Mouse (Mus musculus): ENCODE measurements around the gene Trub2. TPM values are rescaled to one million over a fixed set of nuclear protein-coding genes. Genes with fewer than 3 reads are reported as not detected.

The Trub2 gene
- polyA plus RNA-seq (2016; fragmentation: Nextera tagmentation; extraction: Ambion mirVana): 33.5 and 43.1 TPM in 2 replicates

DNA sequence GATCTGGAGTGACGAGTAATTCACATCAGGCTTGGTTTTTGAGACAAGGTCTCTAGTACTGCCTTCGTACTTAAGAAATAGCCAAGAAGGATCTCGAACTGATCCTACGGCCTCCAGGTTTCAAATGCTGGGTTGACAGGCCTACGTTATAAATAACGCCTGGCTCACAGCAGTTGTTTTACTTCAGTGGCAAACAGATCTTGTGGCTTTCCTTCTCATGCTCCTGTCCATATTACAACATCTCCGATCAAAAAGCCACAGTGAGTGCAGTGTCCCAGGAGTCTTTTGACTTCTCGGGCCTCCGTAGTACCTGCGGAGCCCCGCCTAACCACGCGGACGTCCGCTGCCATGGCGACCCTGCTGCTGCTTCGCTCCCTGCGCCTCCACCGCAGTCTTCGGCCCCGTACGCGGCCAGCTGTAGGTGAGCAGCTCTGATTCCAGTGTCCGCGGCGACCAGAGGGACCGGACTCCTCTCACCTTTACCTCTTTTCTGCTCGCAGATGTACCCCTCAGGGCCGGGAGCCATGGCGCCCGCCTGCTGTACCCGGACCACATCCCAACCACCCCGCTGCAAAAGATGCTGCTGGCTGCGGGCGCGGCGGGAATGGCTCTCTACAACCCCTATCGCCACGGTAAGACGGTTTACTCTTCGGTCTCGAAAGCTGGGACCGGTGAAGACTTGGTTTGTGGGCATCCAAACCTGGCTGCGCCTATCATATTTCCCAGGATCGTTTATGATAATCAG is at the start of gene Trub2:
TSS of gene Trub2 (minus strand) at position 566 of the 745 bp plus-strand sequence.
- peaks cover 66% of the 10 kb centered on the region for H3K36me3 ChIP-seq
- H3K27me3 ChIP-seq (ENCODE audit: insufficient read depth, poor library complexity, severe bottlenecking): no peaks in the 10 kb centered on the region
- peak within 1 kb of the TSS; percentile 81 for H3K4me3 ChIP-seq
- H3K27ac ChIP-seq: peak within 1 kb of the TSS; percentile 86
- no peaks in the 10 kb centered on the region for H3K9me3 ChIP-seq
- WGBS: under 1% methylated on average over 45 of the region's 45 CpGs
- peaks cover 15% of the 10 kb centered on the region; the same call in 1 of the 2 replicates for H3K4me1 ChIP-seq
- DNase-seq (ENCODE audit: low spot score): peak; percentile 93

- H3K4me3 ChIP-seq: no peak overlapping the region
- peaks cover 11% of the 10 kb centered on the region for H3K4me1 ChIP-seq
- H3K9me3 ChIP-seq: no peaks in the 10 kb centered on the region
- 60% methylated on average over 2 of the region's 2 CpGs for WGBS
- no peaks in the 10 kb centered on the region for H3K27me3 ChIP-seq (ENCODE audit: insufficient read depth, poor library complexity, severe bottlenecking)
- peaks cover 48% of the 10 kb centered on the region for H3K36me3 ChIP-seq
- no peak overlapping the region for H3K27ac ChIP-seq
- no peak for DNase-seq (ENCODE audit: low spot score)
These were observed 47.1 kb upstream of the Trub2 start for GRCm38 (mm10) chr2:29835391-29835899.

DNA sequence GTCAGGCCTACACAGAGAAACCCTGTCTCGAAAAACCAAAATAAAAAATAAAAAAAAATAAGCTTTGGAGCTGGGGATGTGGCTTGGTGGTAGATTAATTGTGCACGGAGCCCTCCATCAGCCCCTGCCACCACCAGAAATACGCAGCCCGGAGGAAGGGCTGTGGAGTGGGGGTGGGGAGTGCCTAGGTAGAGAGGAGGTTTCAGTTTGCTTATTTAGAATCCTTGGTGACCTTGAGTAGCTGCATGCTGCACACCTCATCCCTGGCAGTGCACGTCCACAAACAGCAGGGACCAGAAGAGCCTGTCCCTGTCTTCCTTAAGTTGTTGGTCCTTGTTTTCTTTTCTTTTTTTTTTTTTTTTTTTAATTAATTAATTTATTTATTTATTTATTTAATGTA is 45.5 kb upstream of the Trub2 start:
- no peaks in the 10 kb centered on the region for H3K9me3 ChIP-seq
- no peaks in the 10 kb centered on the region for H3K4me1 ChIP-seq
- no peak for DNase-seq (ENCODE audit: low spot score)
- 89% methylated on average over 5 of the region's 5 CpGs for WGBS
- peaks cover 45% of the 10 kb centered on the region for H3K36me3 ChIP-seq
- no peak overlapping the region for H3K27ac ChIP-seq
- H3K27me3 ChIP-seq (ENCODE audit: insufficient read depth, poor library complexity, severe bottlenecking): no peaks in the 10 kb centered on the region
- H3K4me3 ChIP-seq: no peak overlapping the region

DNA sequence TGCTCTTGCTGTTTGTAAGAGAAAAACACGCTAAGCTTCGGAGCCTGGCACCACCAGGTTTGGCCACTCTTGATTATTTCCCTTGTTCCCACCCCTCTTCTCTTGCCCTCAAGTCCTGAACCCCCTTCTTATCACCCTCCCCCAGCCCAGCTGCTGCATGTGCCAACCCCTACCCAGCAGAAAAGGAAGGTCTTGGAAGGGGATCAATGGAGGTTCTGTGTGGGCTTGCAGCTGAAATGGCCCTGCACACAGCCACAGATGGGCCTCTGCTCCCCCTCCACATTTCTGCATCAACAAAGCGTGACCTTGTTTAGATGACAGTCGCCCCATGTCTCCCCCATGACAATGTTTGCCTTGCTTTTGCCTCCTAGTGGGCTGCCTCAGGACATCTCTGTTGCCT is 42.8 kb upstream of the Trub2 start:
- H3K4me3 ChIP-seq: no peak overlapping the region
- H3K9me3 ChIP-seq: no peaks in the 10 kb centered on the region
- H3K36me3 ChIP-seq: peaks cover 35% of the 10 kb centered on the region
- no peak overlapping the region for H3K27ac ChIP-seq
- 89% methylated on average over 4 of the region's 4 CpGs for WGBS
- DNase-seq (ENCODE audit: low spot score): no peak
- H3K27me3 ChIP-seq (ENCODE audit: insufficient read depth, poor library complexity, severe bottlenecking): no peaks in the 10 kb centered on the region
- peaks cover 11% of the 10 kb centered on the region for H3K4me1 ChIP-seq

GRCm38 (mm10) chr2:29827709-29828024 is 39.4 kb upstream of the Trub2 start:
- H3K27me3 ChIP-seq (ENCODE audit: insufficient read depth, poor library complexity, severe bottlenecking): no peaks in the 10 kb centered on the region
- H3K4me3 ChIP-seq: peak overlapping the region; percentile 96
- H3K36me3 ChIP-seq: peaks cover 7% of the 10 kb centered on the region; the same call in 1 of the 2 replicates
- DNase-seq (ENCODE audit: low spot score): no peak
- H3K4me1 ChIP-seq: peaks cover 11% of the 10 kb centered on the region
- H3K27ac ChIP-seq: peak overlapping the region; percentile 89
- 3% methylated on average over 12 of the region's 12 CpGs for WGBS
- no peaks in the 10 kb centered on the region for H3K9me3 ChIP-seq

GRCm38 (mm10) chr2:29826926-29827708 is 38.8 kb upstream of the Trub2 start:
- Histone ChIP-seq H3K27ac (peak overlapping the region; percentile 89), H3K36me3 (0 out of 2 replicates have a peak, but pooled peaks cover 4% of the 10 kb centered on the region), H3K27me3 (ENCODE audit: insufficient read depth, poor library complexity, severe bottlenecking) (no peaks in the 10 kb centered on the region), H3K4me1 (peaks cover 11% of the 10 kb centered on the region), H3K9me3 (no peaks in the 10 kb centered on the region), H3K4me3 (peak overlapping the region; percentile 96)
- DNase-seq (ENCODE audit: low spot score): peak; percentile 98
- under 1% methylated on average over 48 of the region's 48 CpGs for WGBS

GRCm38 (mm10) chr2:29826318-29826925 is 38.1 kb upstream of the Trub2 start:
- H3K27ac ChIP-seq: peak overlapping the region; percentile 89
- H3K4me3 ChIP-seq: peak overlapping the region; percentile 96
- H3K9me3 ChIP-seq: no peaks in the 10 kb centered on the region
- 19% methylated on average over 11 of the region's 11 CpGs for WGBS
- H3K27me3 ChIP-seq (ENCODE audit: insufficient read depth, poor library complexity, severe bottlenecking): no peaks in the 10 kb centered on the region
- no peak for DNase-seq (ENCODE audit: low spot score)
- H3K4me1 ChIP-seq: peaks cover 11% of the 10 kb centered on the region
- 0 out of 2 replicates have a peak, but pooled peaks cover 4% of the 10 kb centered on the region for H3K36me3 ChIP-seq

DNA sequence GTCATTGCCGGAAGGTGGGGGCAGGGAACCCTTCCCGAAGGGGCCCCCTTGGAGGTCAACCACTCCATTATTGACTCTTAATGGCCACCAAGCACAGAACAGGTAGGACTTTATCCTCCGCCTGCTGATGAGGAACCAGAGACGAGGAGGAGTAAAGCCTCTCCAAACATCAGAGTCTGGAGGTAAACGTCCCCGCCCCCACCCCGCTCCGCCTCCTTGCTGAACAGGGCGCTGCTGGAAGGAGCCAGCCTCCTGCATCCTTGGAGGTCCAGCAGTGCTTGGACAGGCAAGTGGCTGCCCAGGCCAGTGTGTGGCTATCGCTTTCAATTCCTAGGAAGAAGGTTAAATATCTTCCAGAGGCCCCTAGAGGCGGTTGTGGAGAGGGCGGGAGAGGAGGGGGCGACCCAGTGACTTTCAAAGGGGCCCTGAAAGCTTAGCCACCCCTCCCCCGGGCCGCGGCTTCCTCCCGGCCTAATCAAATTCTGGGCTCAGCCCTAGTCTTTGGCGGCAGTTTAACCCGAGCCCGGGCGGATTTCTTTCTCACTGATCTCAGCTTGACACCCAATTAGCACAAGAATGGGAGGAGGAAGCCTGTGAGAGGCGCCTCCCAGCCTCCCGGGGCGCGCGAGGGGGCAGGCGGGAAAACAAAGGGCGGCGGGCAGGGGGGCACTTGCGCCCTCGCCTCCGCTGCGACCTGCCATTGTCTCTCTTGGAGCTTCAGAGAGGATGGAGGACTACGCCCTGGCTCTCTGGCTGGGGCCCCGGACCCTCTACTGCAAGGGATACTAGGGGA is 31.9 kb upstream of the Trub2 start, which contains the start of gene Urm1:
TSS of gene Urm1 (plus strand) at position 51 of the 793 bp plus-strand sequence.
- 0 out of 2 replicates have a peak, but pooled peaks cover 3% of the 10 kb centered on the region for H3K27me3 ChIP-seq (ENCODE audit: insufficient read depth, poor library complexity, severe bottlenecking)
- H3K27ac ChIP-seq: peak within 1 kb of the TSS; percentile 96
- peak; percentile 91 for DNase-seq (ENCODE audit: low spot score)
- H3K4me3 ChIP-seq: peak within 1 kb of the TSS; percentile 62
- no peaks in the 10 kb centered on the region for H3K9me3 ChIP-seq
- H3K36me3 ChIP-seq: peaks cover 17% of the 10 kb centered on the region
- peaks cover 27% of the 10 kb centered on the region for H3K4me1 ChIP-seq
- 1% methylated on average over 35 of the region's 35 CpGs for WGBS

GRCm38 (mm10) chr2:29819363-29819762 is 31.1 kb upstream of the Trub2 start:
- Histone ChIP-seq H3K27me3 (ENCODE audit: insufficient read depth, poor library complexity, severe bottlenecking) (0 out of 2 replicates have a peak, but pooled peaks cover 3% of the 10 kb centered on the region), H3K4me3 (peak overlapping the region; percentile 62), H3K9me3 (no peaks in the 10 kb centered on the region), H3K36me3 (peaks cover 25% of the 10 kb centered on the region), H3K4me1 (peaks cover 27% of the 10 kb centered on the region), H3K27ac (peak overlapping the region; percentile 96)
- DNase-seq (ENCODE audit: low spot score): no peak
- WGBS: 17% methylated on average over 2 of the region's 2 CpGs

- peak overlapping the region; percentile 29; the same call in 1 of the 2 replicates for H3K4me3 ChIP-seq
- DNase-seq (ENCODE audit: low spot score): peak; percentile 87
- H3K27me3 ChIP-seq (ENCODE audit: insufficient read depth, poor library complexity, severe bottlenecking): 0 out of 2 replicates have a peak, but pooled peaks cover 3% of the 10 kb centered on the region
- H3K27ac ChIP-seq: no peak overlapping the region
- peaks cover 43% of the 10 kb centered on the region for H3K36me3 ChIP-seq
- no peaks in the 10 kb centered on the region for H3K9me3 ChIP-seq
- 36% methylated on average over 8 of the region's 8 CpGs for WGBS
- H3K4me1 ChIP-seq: peaks cover 27% of the 10 kb centered on the region
These were observed 29.3 kb upstream of the Trub2 start for GRCm38 (mm10) chr2:29817426-29818232.

GRCm38 (mm10) chr2:29815678-29816371 is 27.5 kb upstream of the Trub2 start:
- H3K27me3 ChIP-seq (ENCODE audit: insufficient read depth, poor library complexity, severe bottlenecking): 0 out of 2 replicates have a peak, but pooled peaks cover 3% of the 10 kb centered on the region
- no peak overlapping the region for H3K27ac ChIP-seq
- peaks cover 26% of the 10 kb centered on the region for H3K4me1 ChIP-seq
- H3K36me3 ChIP-seq: peaks cover 61% of the 10 kb centered on the region
- H3K9me3 ChIP-seq: no peaks in the 10 kb centered on the region
- WGBS: 74% methylated on average over 11 of the region's 11 CpGs
- H3K4me3 ChIP-seq: no peak overlapping the region
- peak; percentile 68 for DNase-seq (ENCODE audit: low spot score)
